ENCODE assay signal across 8 mouse cellular contexts in the genomic region with DNA sequence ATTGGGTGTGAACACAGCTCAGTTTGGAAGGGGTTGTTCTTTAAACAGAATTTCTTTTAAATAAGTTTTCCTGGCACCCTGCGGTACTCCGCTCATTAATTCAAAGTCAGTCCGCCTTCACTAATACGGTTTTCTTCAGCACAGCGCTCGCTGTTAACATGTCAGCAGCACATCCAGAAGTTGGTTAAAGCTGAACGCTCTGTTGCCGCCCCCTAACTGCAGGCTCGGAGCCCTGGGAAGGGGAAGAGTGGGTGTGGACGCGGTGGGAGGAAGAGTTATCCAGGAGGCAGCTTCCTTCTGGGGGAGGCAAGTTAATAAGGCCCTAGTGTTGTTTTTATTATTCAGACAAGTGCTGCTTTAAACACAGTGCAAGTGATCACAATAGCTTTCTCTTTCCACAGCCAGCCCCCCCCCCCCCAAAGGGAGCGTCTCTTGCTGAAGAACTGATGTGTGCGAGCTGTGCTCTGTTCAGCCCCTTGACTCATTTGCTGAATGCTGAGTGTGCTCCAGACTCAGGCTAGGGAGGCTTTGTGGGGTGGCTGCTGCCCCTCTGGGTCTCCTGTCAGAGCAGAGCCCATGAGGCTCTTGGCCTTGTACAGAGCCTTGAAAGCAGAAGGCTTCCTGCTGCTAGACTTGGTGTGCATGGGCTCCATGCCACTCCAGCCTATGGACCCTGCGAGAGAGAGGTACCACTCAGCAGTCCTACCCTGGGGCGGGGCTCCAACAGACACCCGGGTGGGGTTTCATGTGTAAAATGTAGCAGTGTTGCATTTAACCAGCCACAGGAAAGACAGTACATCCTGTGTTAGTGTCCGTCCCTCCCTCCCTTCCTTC. TPM values are rescaled to one million over a fixed set of nuclear protein-coding genes. Genes with fewer than 3 reads are reported as not detected.
DNase-seq lines count a peak whose midpoint lies in the region; ATAC-seq lines count a peak whose summit lies in the region.

No protein-coding gene starts in this region.

- H3K27ac ChIP-seq in embryonic facial prominence, embryonic 13.5 days = peak overlapping the region; percentile 40
- no peak overlapping the region for H3K27ac ChIP-seq in midbrain, embryonic 16.5 days (ENCODE audit: low read length)

- peak; percentile 65 for DNase-seq in kidney, postnatal 10 days
- no peak for DNase-seq in kidney, adult 11 months
- DNase-seq in heart, postnatal 10 days = peak; percentile 52 to 54
- DNase-seq in left cerebral cortex, adult 11 months (ENCODE audit: low spot score) = no peak
- no peak for DNase-seq in ovary, postnatal 36 days (ENCODE audit: low spot score)
- no peak for DNase-seq in ovary, adult 18-20 months (ENCODE audit: low spot score)

- ATAC-seq in embryonic facial prominence, embryonic 13.5 days (ENCODE audit: insufficient number of reproducible peaks, insufficient read depth, low FRiP score, low TSS enrichment, low read depth) = no peak
- ATAC-seq in midbrain, embryonic 16.5 days = no peak

- H3K4me2 ChIP-seq in embryonic facial prominence, embryonic 13.5 days = 0 out of 2 replicates have a peak overlapping the region, but pooled peaks have one; percentile 0
- no peak overlapping the region; the same call in 1 of the 2 replicates for H3K4me2 ChIP-seq in midbrain, embryonic 16.5 days (ENCODE audit: low read length)

- H3K9me3 ChIP-seq in embryonic facial prominence, embryonic 13.5 days = no peaks in the 10 kb centered on the region
- H3K9me3 ChIP-seq in midbrain, embryonic 16.5 days (replicated peaks; ENCODE audit: control insufficient read depth, low read length, poor library complexity, severe bottlenecking) = no peaks in the 10 kb centered on the region

- peaks cover 15% of the 10 kb centered on the region for H3K36me3 ChIP-seq in embryonic facial prominence, embryonic 13.5 days
- peaks cover 4% of the 10 kb centered on the region; the same call in 1 of the 2 replicates for H3K36me3 ChIP-seq in midbrain, embryonic 16.5 days (ENCODE audit: control insufficient read depth, insufficient read depth, low read length)

- H3K27me3 ChIP-seq in embryonic facial prominence, embryonic 13.5 days = no peaks in the 10 kb centered on the region
- H3K27me3 ChIP-seq in midbrain, embryonic 16.5 days (ENCODE audit: control insufficient read depth, insufficient read depth, low read depth, low read length) = no peaks in the 10 kb centered on the region

- intact Hi-C loops in heart, postnatal 10 days (cut with DNase I) = loop anchor here (5.0 kb wide), 1 partner anchor 37 kb away; no protein-coding TSS in a partner anchor

- H3K9ac ChIP-seq in embryonic facial prominence, embryonic 13.5 days = 0 out of 2 replicates have a peak overlapping the region, but pooled peaks have one; percentile 17
- H3K9ac ChIP-seq in midbrain, embryonic 16.5 days (ENCODE audit: low read depth, low read length) = 0 out of 2 replicates have a peak overlapping the region, but pooled peaks have one; percentile 21

- no peak overlapping the region for H3K4me3 ChIP-seq in embryonic facial prominence, embryonic 13.5 days
- no peak overlapping the region for H3K4me3 ChIP-seq in midbrain, embryonic 16.5 days (ENCODE audit: low read depth, low read length)

- H3K4me1 ChIP-seq in embryonic facial prominence, embryonic 13.5 days = peaks cover 44% of the 10 kb centered on the region
- peaks cover 12% of the 10 kb centered on the region for H3K4me1 ChIP-seq in midbrain, embryonic 16.5 days (ENCODE audit: control insufficient read depth, insufficient read depth, low read length)

- WGBS in embryonic facial prominence, embryonic 13.5 days = 45% methylated on average over 17 of the region's 17 CpGs
- 29% methylated on average over 17 of the region's 17 CpGs for WGBS in midbrain, embryonic 16.5 days

RNA-seq across cellular contexts. Expression of gene Sec14l1, which starts 20.7 kb away (rescaled TPM):
- polyA plus RNA-seq in embryonic facial prominence, embryonic 13.5 days (2015; fragmentation: Nextera tagmentation; extraction: Ambion mirVana) = 44.3 and 47.3 TPM in 2 replicates
- total RNA-seq in heart, postnatal 10 days (2021) = 10 to 100 TPM; 79.2 to 91.1 TPM
- polyA plus RNA-seq in midbrain, embryonic 16.5 days (2015; fragmentation: Nextera tagmentation; extraction: Ambion mirVana) = 60.7 and 63.4 TPM in 2 replicates

Comparison
In these comparisons a context has a peak if more than half of its experiments do, and no peak if none do; other contexts are left out.
1. DNase-seq: peak in kidney, postnatal 10 days (single experiment) and heart, postnatal 10 days (2 of 2); none in kidney, adult 11 months (single experiment), left cerebral cortex, adult 11 months (single experiment), ovary, postnatal 36 days (single experiment) and ovary, adult 18-20 months (single experiment).